Mouse (Mus musculus): ENCODE measurements at regions not wholly inside any gene's neighbourhood (a gene's known extent, or its start where the extent isn't known, plus 50 kb on each side); places are given as distances from the start of the nearest gene placed in this dataset.

GRCm38 (mm10) chr2:178684026-178684958, 254.0 kb downstream of the Cdh26 start:
- TF ChIP-seq CTCF (IDR thresholded peaks at IDR 0.05; ENCODE audit: insufficient read depth, low read length) (no peak), POLR2A (IDR thresholded peaks at IDR 0.05; ENCODE audit: borderline replicate concordance, extremely low read depth, low read depth, low read length) (no peak)
